8 mouse cellular contexts compared by ENCODE assay signal in the genomic region with DNA sequence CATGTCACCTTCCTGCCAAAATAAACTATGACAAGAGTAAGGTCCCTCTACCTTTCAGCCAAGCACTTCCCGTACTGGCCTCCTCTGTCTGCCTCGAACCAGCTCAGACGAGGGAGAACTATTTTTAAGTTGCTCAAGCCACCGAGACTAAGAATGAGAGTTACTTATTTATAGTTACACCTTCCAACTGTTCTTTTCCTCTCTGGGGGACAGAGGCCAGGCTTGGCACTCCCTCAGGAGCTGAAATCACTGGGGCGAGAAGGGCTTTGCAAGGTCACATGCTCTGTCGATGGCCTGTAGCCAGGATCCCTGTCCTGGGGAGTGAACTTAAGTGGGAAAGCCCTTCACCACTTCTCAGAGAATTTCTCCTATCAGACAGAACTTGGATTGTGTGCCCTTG.
DNase-seq lines count a peak whose midpoint lies in the region; ATAC-seq lines count a peak whose summit lies in the region.

No protein-coding gene starts in this region.

- H3K4me2 ChIP-seq in heart, embryonic 14.5 days (ENCODE audit: low read length), result peak overlapping the region; percentile 11; the same call in 1 of the 2 replicates

- H3K9ac ChIP-seq in heart, embryonic 14.5 days (ENCODE audit: low read length), result 0 out of 2 replicates have a peak overlapping the region, but pooled peaks have one; percentile 22

- peak overlapping the region; percentile 88 to 99 for H3K27ac ChIP-seq in heart, embryonic 14.5 days (replicated peaks in 1 of 2; ENCODE audit: control insufficient read depth in 1 of 2, insufficient read depth in 1 of 2, low read depth in 2 of 2, low read length in 2 of 2)

- H3K27me3 ChIP-seq in heart, embryonic 14.5 days (ENCODE audit: control insufficient read depth, insufficient read depth, low read length), result no peaks in the 10 kb centered on the region

- H3K36me3 ChIP-seq in heart, embryonic 14.5 days (ENCODE audit: control insufficient read depth, insufficient read depth, low read length), result peaks cover 20% of the 10 kb centered on the region

- peak; percentile 76 for ATAC-seq in heart, embryonic 14.5 days (ENCODE audit: insufficient number of reproducible peaks, insufficient read depth, low FRiP score, low read depth)

- 1% methylated on average over 6 of the region's 6 CpGs for WGBS in heart, embryonic 14.5 days

- peak; percentile 56 for DNase-seq in urinary bladder, postnatal 14 days (ENCODE audit: low spot score)
- no peak for DNase-seq in urinary bladder, adult 2 months (ENCODE audit: low spot score)
- DNase-seq in kidney, postnatal 36 days, result peak; percentile 95
- peak; percentile 77 for DNase-seq in testis, postnatal 14 days (ENCODE audit: low spot score)
- no peak for DNase-seq in spleen, adult 18-20 months
- DNase-seq in frontal cortex, postnatal 25 days (ENCODE audit: low spot score in 2 of 2), result no peak
- DNase-seq in cerebellum, adult 9-11 months, result no peak

- no peak overlapping the region for H3K4me3 ChIP-seq in heart, embryonic 14.5 days (ENCODE audit: control insufficient read depth in 1 of 2, insufficient read depth in 1 of 2, low read depth in 1 of 2, low read length in 2 of 2)

- no peaks in the 10 kb centered on the region for H3K9me3 ChIP-seq in heart, embryonic 14.5 days (ENCODE audit: control insufficient read depth, low read length)

- peaks cover 47 to 85% of the 10 kb centered on the region in 2 experiments for H3K4me1 ChIP-seq in heart, embryonic 14.5 days (ENCODE audit: control insufficient read depth in 2 of 2, insufficient read depth in 2 of 2, low read length in 2 of 2)

Comparison
In these comparisons a context has a peak if more than half of its experiments do, and no peak if none do; other contexts are left out.
1. DNase-seq: peak in urinary bladder, postnatal 14 days (single experiment), kidney, postnatal 36 days (2 of 2) and testis, postnatal 14 days (single experiment); none in urinary bladder, adult 2 months (single experiment), spleen, adult 18-20 months (0 of 2), frontal cortex, postnatal 25 days (0 of 2) and cerebellum, adult 9-11 months (single experiment).